Mouse (Mus musculus): ENCODE measurements around the gene Bax. TPM values are rescaled to one million over a fixed set of nuclear protein-coding genes. Genes with fewer than 3 reads are reported as not detected.
A peak's percentile ranks its signal among the peaks of the same experiment; 100 is the strongest.

The Bax gene
- total RNA-seq, 2 experiments from 2014 or later: 73.2 to 77.6 TPM

- Histone ChIP-seq H3K27ac (peak overlapping the region; percentile 94), H3K4me3 (peak overlapping the region; percentile 96)
- peak; percentile 57 to 79 for DNase-seq (ENCODE audit: low spot score in 2 of 2)
- no peak for TF ChIP-seq CTCF (conservative IDR thresholded peaks at IDR 0.05)
Observed at GRCm38 (mm10) chr7:45458748-45459563, 7.7 kb downstream of the Bax start.

GRCm38 (mm10) chr7:45457204-45458060, 9.3 kb downstream of the Bax start:
- TF ChIP-seq CTCF (conservative IDR thresholded peaks at IDR 0.05): no peak
- Histone ChIP-seq H3K4me3 (peak overlapping the region; percentile 96), H3K27ac (peak overlapping the region; percentile 72)
- no peak for DNase-seq (ENCODE audit: low spot score in 2 of 2)

DNA sequence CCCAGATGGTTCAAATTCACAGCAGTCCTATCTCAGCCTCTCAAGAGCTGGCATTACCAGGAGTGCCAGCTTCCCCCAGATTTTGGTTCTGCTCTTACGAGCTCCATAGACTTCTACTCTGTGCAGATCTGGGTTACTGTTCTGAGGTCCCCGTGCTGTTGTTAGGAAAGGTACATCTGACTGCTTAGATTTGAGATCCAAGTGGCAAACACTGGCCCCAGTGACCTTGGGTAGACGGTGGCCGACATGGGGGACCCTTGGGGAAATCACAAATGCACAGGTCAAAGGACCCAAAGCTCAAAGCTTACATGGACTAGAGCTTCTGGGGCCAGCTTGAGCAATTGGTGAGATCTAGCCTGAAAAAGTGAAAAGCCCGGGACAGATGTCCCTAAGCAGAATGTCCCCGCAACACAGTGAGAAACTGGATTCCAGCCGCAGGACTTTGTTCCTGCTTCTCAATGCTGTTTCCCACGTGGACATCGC, 9.9 kb downstream of the Bax start:
- no peak overlapping the region; the same call in 1 of the 2 replicates for H3K4me3 ChIP-seq
- no peak for DNase-seq (ENCODE audit: low spot score in 2 of 2)
- peak overlapping the region; percentile 72 for H3K27ac ChIP-seq
- no peak for TF ChIP-seq CTCF (conservative IDR thresholded peaks at IDR 0.05)

GRCm38 (mm10) chr7:45455932-45456696, 10.6 kb downstream of the Bax start:
- DNase-seq (ENCODE audit: low spot score in 2 of 2): no peak
- H3K4me3 ChIP-seq: no peak overlapping the region
- no peak for TF ChIP-seq CTCF (conservative IDR thresholded peaks at IDR 0.05)
- H3K27ac ChIP-seq: peak overlapping the region; percentile 72; the same call in 1 of the 2 replicates

DNA sequence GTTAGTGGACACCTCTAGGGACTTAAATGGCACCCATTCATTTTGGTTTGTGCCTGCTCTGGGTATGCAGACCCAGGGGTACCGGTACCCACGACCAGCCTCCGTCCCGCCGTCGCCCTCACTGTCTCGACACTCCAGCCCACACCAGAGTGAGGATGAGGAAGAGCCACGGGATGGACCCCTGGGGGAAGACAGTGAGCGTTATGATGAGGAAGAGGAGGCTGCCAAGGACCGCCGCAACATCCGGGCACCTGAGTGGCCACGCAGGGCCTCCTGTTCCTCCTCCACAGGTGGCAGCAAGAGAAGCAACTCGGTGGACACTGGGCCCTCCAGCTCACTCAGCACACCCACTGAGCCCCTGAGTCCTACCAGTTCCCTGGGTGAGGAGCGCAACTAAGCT, 11.7 kb downstream of the Bax start:
- no peak overlapping the region for H3K4me3 ChIP-seq

DNA sequence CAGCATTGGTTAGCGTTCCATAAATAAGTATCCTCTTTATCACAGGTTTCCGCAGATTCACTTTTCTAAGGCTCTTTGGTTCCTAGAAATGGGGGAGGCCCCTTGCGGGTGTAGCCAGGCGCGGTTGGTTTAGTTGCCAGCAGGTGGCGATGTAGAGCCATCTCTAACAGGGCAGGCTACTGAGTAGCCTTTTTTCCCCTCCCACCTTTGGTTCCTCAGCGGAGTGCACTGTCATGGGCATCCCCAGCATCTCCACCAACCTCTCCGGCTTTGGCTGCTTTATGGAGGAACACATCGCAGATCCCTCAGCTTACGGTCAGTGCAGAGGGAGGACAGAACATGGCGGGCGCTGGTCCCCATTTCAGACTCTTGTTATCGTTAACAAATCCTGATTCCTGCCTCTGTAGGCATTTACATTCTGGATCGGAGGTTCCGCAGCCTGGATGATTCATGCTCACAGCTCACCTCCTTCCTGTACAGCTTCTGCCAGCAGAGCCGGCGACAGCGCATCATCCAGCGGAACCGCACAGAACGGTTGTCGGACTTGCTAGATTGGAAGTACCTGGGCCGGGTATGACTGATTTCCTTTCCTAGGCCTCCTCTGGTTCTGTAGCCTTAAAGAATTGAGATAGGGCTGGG, 15.2 kb downstream of the Bax start:
- H3K4me3 ChIP-seq: peak overlapping the region; percentile 53
- H3K27ac ChIP-seq: peak overlapping the region; percentile 86
- peak; percentile 96 for TF ChIP-seq CTCF (conservative IDR thresholded peaks at IDR 0.05)
- peak; percentile 84 to 91 for DNase-seq (ENCODE audit: low spot score in 2 of 2)

More for the DNA sequence above, 11.7 kb downstream of the Bax start:
- no peak for DNase-seq (ENCODE audit: low spot score in 2 of 2)
- no peak for TF ChIP-seq CTCF (conservative IDR thresholded peaks at IDR 0.05)
- H3K27ac ChIP-seq: no peak overlapping the region

GRCm38 (mm10) chr7:45449974-45450373, 16.7 kb downstream of the Bax start:
- TF ChIP-seq CTCF (conservative IDR thresholded peaks at IDR 0.05): no peak
- no peak for DNase-seq (ENCODE audit: low spot score in 2 of 2)
- Histone ChIP-seq H3K4me3 (no peak overlapping the region), H3K27ac (no peak overlapping the region)

DNA sequence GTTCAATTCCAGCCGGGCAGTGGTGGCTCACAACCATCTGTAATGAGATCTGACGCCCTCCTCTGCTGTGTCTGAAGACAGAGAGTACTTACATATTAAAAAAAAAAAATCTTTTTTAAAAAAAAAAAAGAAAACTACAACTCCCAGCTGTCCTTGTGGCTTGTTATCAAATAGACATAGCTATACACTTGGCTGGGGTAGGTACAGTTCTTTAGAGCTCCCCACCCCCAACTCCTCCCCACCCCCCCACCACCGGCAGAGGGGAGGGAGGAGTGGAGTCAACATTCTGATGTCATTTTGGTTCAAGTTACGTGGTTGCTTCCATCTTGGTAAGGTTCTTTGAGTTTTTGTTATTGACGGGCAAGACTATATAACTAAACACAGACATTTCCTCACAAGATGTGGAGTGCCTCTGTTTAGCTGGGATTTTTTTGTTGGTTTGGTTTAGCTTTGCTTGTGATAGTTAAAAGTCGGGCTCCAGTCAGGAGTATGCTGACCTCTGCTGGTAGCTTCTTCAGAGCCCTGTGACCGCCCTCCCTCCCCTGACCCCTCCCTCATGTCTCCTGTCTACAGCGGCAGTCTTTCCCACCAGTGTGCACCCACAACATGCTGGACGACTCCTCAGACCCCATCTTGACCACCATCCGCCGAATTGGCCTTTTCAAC, 19.2 kb downstream of the Bax start:
- H3K4me3 ChIP-seq: no peak overlapping the region; the same call in 1 of the 2 replicates
- no peak for DNase-seq (ENCODE audit: low spot score in 2 of 2)
- no peak overlapping the region for H3K27ac ChIP-seq
- peak; percentile 67 for TF ChIP-seq CTCF (conservative IDR thresholded peaks at IDR 0.05)

- Histone ChIP-seq H3K27ac (no peak overlapping the region), H3K4me3 (no peak overlapping the region)
- TF ChIP-seq CTCF (conservative IDR thresholded peaks at IDR 0.05): no peak
- no peak for DNase-seq (ENCODE audit: low spot score in 2 of 2)
Observed at GRCm38 (mm10) chr7:45446589-45446988, 20.1 kb downstream of the Bax start.

DNA sequence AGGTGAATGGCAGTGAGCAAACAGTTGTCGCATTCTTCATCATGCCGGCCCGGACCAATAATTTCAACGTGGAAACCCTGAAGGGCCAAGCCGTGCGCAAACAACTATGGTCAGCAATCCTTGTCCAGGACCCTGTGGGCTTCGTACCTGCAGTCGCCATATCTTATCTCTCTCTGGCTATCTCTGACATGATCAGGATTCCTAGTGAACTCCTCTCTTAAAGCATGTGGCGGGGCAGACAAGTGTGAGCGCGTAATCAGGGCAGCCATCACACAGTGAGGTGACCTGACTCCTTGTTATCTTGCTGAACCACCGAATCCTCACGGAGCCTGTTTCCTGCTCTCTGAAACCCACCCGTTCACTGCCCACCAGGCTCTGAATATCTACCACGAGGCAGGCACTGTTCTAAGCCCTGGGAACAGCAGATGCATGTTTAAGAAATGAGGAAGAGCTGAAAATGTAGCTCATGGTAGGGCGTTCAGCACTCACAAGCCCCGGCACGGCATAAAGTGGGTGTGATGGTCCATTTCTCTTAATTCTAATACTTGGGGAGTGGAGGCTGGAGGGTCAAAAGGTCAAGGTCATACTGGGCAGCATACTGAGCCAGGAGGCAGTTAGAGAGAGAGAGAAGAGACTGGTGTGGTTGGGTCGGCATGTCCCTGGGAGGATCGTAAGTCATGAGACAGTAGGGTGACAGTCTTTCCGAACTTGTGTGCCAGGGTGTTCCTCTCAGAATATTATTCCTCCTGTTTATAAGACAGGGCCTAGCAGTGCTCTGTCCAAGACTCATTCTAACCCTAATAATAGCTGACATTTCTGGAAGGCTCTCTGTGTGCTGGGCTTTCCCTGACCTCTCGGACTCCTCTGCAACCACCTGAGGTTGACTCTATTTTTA, 22.9 kb downstream of the Bax start:
- no peak for DNase-seq (ENCODE audit: low spot score in 2 of 2)
- H3K4me3 ChIP-seq: no peak overlapping the region
- TF ChIP-seq CTCF (conservative IDR thresholded peaks at IDR 0.05): no peak
- no peak overlapping the region for H3K27ac ChIP-seq
